Mouse (Mus musculus) midbrain, embryonic 11.5 days (tissue): ENCODE measurements around the gene Rnf115. TPM values are rescaled to one million over a fixed set of nuclear protein-coding genes. Genes with fewer than 3 reads are reported as not detected.

ENCODE experiments used
- ATAC-seq: fragments of 200-750 bp; cut with Nextera tagmentation; 2 replicates; pipeline ENCODE4 v1.8.0; 2017; ENCODE audit warnings: moderate TSS enrichment, moderate library complexity; ENCODE audit not compliant: low FRiP score
- DNase-seq: peaks from one replicate; pipeline ENCODE4 v3.0.0; 2015; ENCODE audit warnings: low spot score; ENCODE audit errors: missing footprints
- H3K27ac ChIP-seq: fragments of 300-500 bp; sonication (generic); 2 replicates; pipeline ENCODE4 v1.5.1; 2014; ENCODE audit warnings: low read depth, low read length
- H3K27me3 ChIP-seq: fragments of 300-500 bp; sonication (generic); 2 replicates; pipeline ENCODE4 v1.6.1; 2014; ENCODE audit warnings: mild to moderate bottlenecking, low read length, moderate library complexity, mixed read lengths; ENCODE audit not compliant: control insufficient read depth, insufficient read depth
- H3K36me3 ChIP-seq: fragments of 300-500 bp; sonication (generic); 2 replicates; pipeline ENCODE4 v1.6.1; 2014; ENCODE audit warnings: mild to moderate bottlenecking, low read length, moderate library complexity, mixed read lengths; ENCODE audit not compliant: control insufficient read depth, insufficient read depth
- H3K4me1 ChIP-seq: fragments of 300-500 bp; sonication (generic); 2 replicates; pipeline ENCODE4 v1.6.1; 2014; ENCODE audit warnings: low read length; ENCODE audit not compliant: control insufficient read depth, insufficient read depth
- H3K4me2 ChIP-seq: fragments of 300-500 bp; sonication (generic); 2 replicates; pipeline ENCODE4 v1.6.1; 2014; ENCODE audit warnings: mild to moderate bottlenecking, moderate library complexity
- H3K4me3 ChIP-seq: fragments of 300-500 bp; sonication (generic); 2 replicates; pipeline ENCODE4 v1.5.1; 2014; ENCODE audit warnings: low read depth, low read length
- H3K9ac ChIP-seq: fragments of 300-500 bp; sonication (generic); 2 replicates; pipeline ENCODE4 v1.6.1; 2014; ENCODE audit warnings: low read length
- H3K9me3 ChIP-seq: fragments of 300-500 bp; sonication (generic); 2 replicates; pipeline ENCODE4 v1.6.1; 2016; ENCODE audit warnings: low read length; ENCODE audit not compliant: control insufficient read depth
- WGBS: fragments of 180-500 bp; shearing (Covaris S2); extraction: QIAGEN DNeasy Blood & Tissue Kit; methylation state at CpG from one replicate; pipeline ENCODE4 v1.1.7; 2014; 5-methylcytosine and 5-hydroxymethylcytosine counted together
- polyA plus RNA-seq: library from polyadenylated mRNA; unstranded; fragments of >200 nt; fragmentation: Nextera tagmentation; extraction: Ambion mirVana; gene quantifications from 2 replicates; pipeline ENCODE4 v1.2.1, GENCODE M21; 2014

Rnf115 gene
- polyA plus RNA-seq, 1 experiment from 2014 or later = 90.3 TPM

DNA sequence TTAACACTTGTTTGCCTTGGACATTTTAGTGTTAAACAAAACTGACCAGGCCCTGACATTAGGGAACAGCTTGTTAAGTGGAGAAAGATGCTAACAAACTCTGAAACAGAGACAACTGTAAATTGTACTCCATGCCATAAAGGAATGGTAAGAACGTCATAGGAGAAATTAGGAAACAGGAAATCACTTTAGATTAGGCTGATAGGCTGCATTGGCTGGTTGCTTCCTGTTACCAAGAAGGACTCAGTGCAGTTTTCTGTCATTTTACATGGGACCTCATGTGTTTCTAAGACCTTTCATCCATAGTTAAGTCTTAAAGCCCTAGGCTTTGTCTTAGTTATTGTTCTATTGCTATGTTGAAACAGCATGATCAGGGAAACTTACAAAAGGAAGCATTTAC lies 19.4 kb downstream of the Rnf115 start:
- ATAC-seq (no peak), DNase-seq (no peak)
- H3K36me3 ChIP-seq = no peaks in the 10 kb centered on the region
- no peaks in the 10 kb centered on the region for H3K27me3 ChIP-seq
- H3K27ac ChIP-seq = no peak overlapping the region
- H3K4me3 ChIP-seq = no peak overlapping the region
- WGBS = 86% methylated on average over 1 of the region's 1 CpGs
- no peak overlapping the region for H3K9ac ChIP-seq
- no peaks in the 10 kb centered on the region for H3K9me3 ChIP-seq
- H3K4me2 ChIP-seq = no peak overlapping the region
- H3K4me1 ChIP-seq = no peaks in the 10 kb centered on the region

- Histone ChIP-seq H3K27ac (no peak overlapping the region), H3K36me3 (no peaks in the 10 kb centered on the region), H3K4me2 (no peak overlapping the region), H3K4me3 (no peak overlapping the region), H3K27me3 (no peaks in the 10 kb centered on the region), H3K9ac (no peak overlapping the region), H3K9me3 (no peaks in the 10 kb centered on the region), H3K4me1 (no peaks in the 10 kb centered on the region)
- no peak for DNase-seq
- ATAC-seq = no peak
- 94% methylated on average over 1 of the region's 1 CpGs for WGBS
Observed at GRCm38 (mm10) chr3:96755935-96756334, 28.5 kb downstream of the Rnf115 start.

GRCm38 (mm10) chr3:96757691-96758090 lies 30.2 kb downstream of the Rnf115 start:
- WGBS = 65% methylated on average over 7 of the region's 7 CpGs

GRCm38 (mm10) chr3:96759695-96760094 lies 32.2 kb downstream of the Rnf115 start:
- Histone ChIP-seq H3K36me3 (no peaks in the 10 kb centered on the region), H3K4me2 (no peak overlapping the region), H3K9me3 (no peaks in the 10 kb centered on the region), H3K9ac (no peak overlapping the region), H3K27ac (no peak overlapping the region), H3K4me3 (no peak overlapping the region), H3K4me1 (no peaks in the 10 kb centered on the region), H3K27me3 (no peaks in the 10 kb centered on the region)
- ATAC-seq = no peak
- DNase-seq = no peak
- 94% methylated on average over 4 of the region's 4 CpGs for WGBS

More at GRCm38 (mm10) chr3:96757691-96758090, 30.2 kb downstream of the Rnf115 start:
- no peak overlapping the region for H3K4me2 ChIP-seq
- H3K9me3 ChIP-seq = no peaks in the 10 kb centered on the region
- no peaks in the 10 kb centered on the region for H3K36me3 ChIP-seq
- H3K4me3 ChIP-seq = no peak overlapping the region
- DNase-seq = no peak
- no peak for ATAC-seq
- no peak overlapping the region for H3K9ac ChIP-seq
- no peaks in the 10 kb centered on the region for H3K4me1 ChIP-seq
- no peaks in the 10 kb centered on the region for H3K27me3 ChIP-seq
- H3K27ac ChIP-seq = no peak overlapping the region

GRCm38 (mm10) chr3:96764528-96764927 lies 37.1 kb downstream of the Rnf115 start:
- no peaks in the 10 kb centered on the region for H3K36me3 ChIP-seq
- 96% methylated on average over 1 of the region's 1 CpGs for WGBS
- no peak overlapping the region for H3K4me2 ChIP-seq
- ATAC-seq = no peak
- no peaks in the 10 kb centered on the region for H3K9me3 ChIP-seq
- DNase-seq = no peak
- peaks cover 3% of the 10 kb centered on the region; the same call in 1 of the 2 replicates for H3K4me1 ChIP-seq
- H3K27me3 ChIP-seq = no peaks in the 10 kb centered on the region
- H3K9ac ChIP-seq = no peak overlapping the region
- H3K4me3 ChIP-seq = no peak overlapping the region
- H3K27ac ChIP-seq = no peak overlapping the region

DNA sequence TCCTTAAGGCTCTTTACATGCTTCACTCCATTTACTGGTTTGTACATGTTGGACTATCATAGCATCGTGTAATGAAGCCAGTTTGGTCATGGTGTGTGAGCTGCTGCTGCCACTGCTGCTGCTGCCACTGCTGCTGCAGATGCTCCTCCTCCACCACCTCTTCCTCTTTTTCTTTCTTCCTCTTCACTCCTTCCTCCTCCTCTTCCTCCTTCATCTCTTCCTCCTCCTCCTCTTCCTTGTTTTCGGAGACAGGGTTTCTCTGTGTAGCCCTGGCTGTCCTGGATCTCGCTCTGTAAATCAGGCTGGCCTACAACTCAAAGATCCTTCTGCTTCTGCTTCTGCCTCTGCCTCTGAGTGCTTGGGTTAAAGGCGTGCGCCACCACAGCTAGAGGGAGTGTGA lies 42.5 kb downstream of the Rnf115 start:
- Histone ChIP-seq H3K36me3 (no peaks in the 10 kb centered on the region), H3K9ac (no peak overlapping the region), H3K27me3 (no peaks in the 10 kb centered on the region), H3K4me3 (no peak overlapping the region), H3K9me3 (no peaks in the 10 kb centered on the region), H3K27ac (no peak overlapping the region), H3K4me1 (peaks cover 3% of the 10 kb centered on the region; the same call in 1 of the 2 replicates), H3K4me2 (no peak overlapping the region)
- DNase-seq (no peak), ATAC-seq (no peak)
- 94% methylated on average over 5 of the region's 5 CpGs for WGBS

DNA sequence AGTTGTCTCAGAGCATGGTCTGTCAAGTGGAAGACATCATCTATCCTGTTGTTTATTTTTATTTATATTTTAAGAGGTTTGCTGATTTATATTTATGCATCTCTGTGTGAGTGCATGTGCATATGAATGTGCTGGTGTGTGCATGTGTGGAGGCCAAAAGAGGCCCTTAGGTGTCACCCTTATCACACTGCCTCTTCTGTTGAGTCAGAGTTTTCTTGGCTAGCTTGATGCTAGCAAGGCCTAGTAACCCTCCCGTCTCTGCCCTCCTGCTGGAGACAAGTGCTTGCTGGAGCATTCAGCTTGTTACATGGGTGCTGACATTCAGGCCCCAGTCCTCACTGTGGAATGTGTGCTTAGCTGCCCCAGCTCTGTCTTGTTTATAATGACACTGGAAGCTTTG lies 45.5 kb downstream of the Rnf115 start:
- H3K4me2 ChIP-seq = no peak overlapping the region
- no peak overlapping the region for H3K27ac ChIP-seq
- H3K36me3 ChIP-seq = no peaks in the 10 kb centered on the region
- DNase-seq (no peak), ATAC-seq (no peak)
- 64% methylated on average over 1 of the region's 1 CpGs for WGBS
- no peaks in the 10 kb centered on the region for H3K9me3 ChIP-seq
- H3K4me3 ChIP-seq = no peak overlapping the region
- no peaks in the 10 kb centered on the region for H3K4me1 ChIP-seq
- no peaks in the 10 kb centered on the region for H3K27me3 ChIP-seq
- no peak overlapping the region for H3K9ac ChIP-seq

- Histone ChIP-seq H3K27me3 (no peaks in the 10 kb centered on the region), H3K4me1 (no peaks in the 10 kb centered on the region), H3K27ac (no peak overlapping the region), H3K4me2 (no peak overlapping the region), H3K4me3 (no peak overlapping the region), H3K9ac (no peak overlapping the region), H3K36me3 (no peaks in the 10 kb centered on the region), H3K9me3 (no peaks in the 10 kb centered on the region)
- DNase-seq = no peak
- WGBS = 88% methylated on average over 3 of the region's 3 CpGs
- no peak for ATAC-seq
Observed at GRCm38 (mm10) chr3:96777120-96777519, 49.7 kb downstream of the Rnf115 start.

- DNase-seq (no peak), ATAC-seq (no peak)
- no peak overlapping the region for H3K4me3 ChIP-seq
- no peak overlapping the region for H3K4me2 ChIP-seq
- no peaks in the 10 kb centered on the region for H3K4me1 ChIP-seq
- no peaks in the 10 kb centered on the region for H3K9me3 ChIP-seq
- H3K27me3 ChIP-seq = no peaks in the 10 kb centered on the region
- 82% methylated on average over 8 of the region's 8 CpGs for WGBS
- no peaks in the 10 kb centered on the region for H3K36me3 ChIP-seq
- H3K27ac ChIP-seq = no peak overlapping the region
- no peak overlapping the region for H3K9ac ChIP-seq
Observed at GRCm38 (mm10) chr3:96782236-96782635, 54.8 kb downstream of the Rnf115 start.

GRCm38 (mm10) chr3:96787784-96788183 lies 60.3 kb downstream of the Rnf115 start:
- ATAC-seq = no peak
- WGBS = 95% methylated on average over 1 of the region's 1 CpGs
- Histone ChIP-seq H3K9ac (no peak overlapping the region), H3K4me2 (no peak overlapping the region), H3K36me3 (peaks cover 3% of the 10 kb centered on the region; the same call in 1 of the 2 replicates), H3K9me3 (no peaks in the 10 kb centered on the region), H3K4me3 (no peak overlapping the region), H3K27me3 (no peaks in the 10 kb centered on the region), H3K27ac (no peak overlapping the region), H3K4me1 (no peaks in the 10 kb centered on the region)
- no peak for DNase-seq
